Mouse (Mus musculus): ENCODE measurements around the gene Nxph1. TPM values are rescaled to one million over a fixed set of nuclear protein-coding genes. Genes with fewer than 3 reads are reported as not detected.
A peak's percentile ranks its signal among the peaks of the same experiment; 100 is the strongest.

The Nxph1 gene
- total and polyA plus RNA-seq, 2 experiments from 2014 or later, result 75.5 to 103 TPM

GRCm38 (mm10) chr6:9182477-9182876, 234.2 kb downstream of the Nxph1 start:
- Histone ChIP-seq H3K4me1 (ENCODE audit: insufficient read depth, low read length) (no peaks in the 10 kb centered on the region), H3K27ac (ENCODE audit: low read depth, low read length) (no peak overlapping the region), H3K9ac (replicated peaks; ENCODE audit: low read length, poor library complexity, severe bottlenecking) (no peak overlapping the region), H3K9me3 (ENCODE audit: low read length) (no peaks in the 10 kb centered on the region), H3K27me3 (ENCODE audit: insufficient read depth, low read length) (no peaks in the 10 kb centered on the region), H3K4me2 (ENCODE audit: low read depth, low read length, poor library complexity, severe bottlenecking) (no peak overlapping the region), H3K36me3 (ENCODE audit: insufficient read depth, low read length) (no peaks in the 10 kb centered on the region), H3K4me3 (ENCODE audit: low read depth, low read length) (no peak overlapping the region)
- DNase-seq (ENCODE audit: low spot score) (no peak), ATAC-seq (ENCODE audit: low FRiP score) (no peak)
- TF ChIP-seq CTCF (IDR thresholded peaks at IDR 0.05), result no peak
- WGBS, result 46% methylated on average over 3 of the region's 3 CpGs

- DNase-seq (ENCODE audit: low spot score), result no peak
- no peaks in the 10 kb centered on the region for H3K4me1 ChIP-seq (ENCODE audit: insufficient read depth, low read length)
- TF ChIP-seq CTCF (IDR thresholded peaks at IDR 0.05), result no peak
- H3K36me3 ChIP-seq (ENCODE audit: insufficient read depth, low read length), result no peaks in the 10 kb centered on the region
- no peak for ATAC-seq (ENCODE audit: low FRiP score)
- no peak overlapping the region for H3K27ac ChIP-seq (ENCODE audit: low read depth, low read length)
- H3K27me3 ChIP-seq (ENCODE audit: insufficient read depth, low read length), result no peaks in the 10 kb centered on the region
- no peak overlapping the region for H3K4me3 ChIP-seq (ENCODE audit: low read depth, low read length)
- no peaks in the 10 kb centered on the region for H3K9me3 ChIP-seq (ENCODE audit: low read length)
- WGBS, result 31% methylated on average over 4 of the region's 4 CpGs
- no peak overlapping the region for H3K9ac ChIP-seq (replicated peaks; ENCODE audit: low read length, poor library complexity, severe bottlenecking)
- no peak overlapping the region for H3K4me2 ChIP-seq (ENCODE audit: low read depth, low read length, poor library complexity, severe bottlenecking)
Observed at GRCm38 (mm10) chr6:9210730-9211129, 262.5 kb downstream of the Nxph1 start.

- no peak for ATAC-seq (ENCODE audit: low FRiP score)
- Histone ChIP-seq H3K9me3 (ENCODE audit: low read length) (no peaks in the 10 kb centered on the region), H3K4me2 (ENCODE audit: low read depth, low read length, poor library complexity, severe bottlenecking) (no peak overlapping the region), H3K4me3 (ENCODE audit: low read depth, low read length) (no peak overlapping the region), H3K27me3 (ENCODE audit: insufficient read depth, low read length) (no peaks in the 10 kb centered on the region), H3K4me1 (ENCODE audit: insufficient read depth, low read length) (no peaks in the 10 kb centered on the region), H3K9ac (replicated peaks; ENCODE audit: low read length, poor library complexity, severe bottlenecking) (no peak overlapping the region), H3K27ac (ENCODE audit: low read depth, low read length) (no peak overlapping the region), H3K36me3 (ENCODE audit: insufficient read depth, low read length) (no peaks in the 10 kb centered on the region)
- TF ChIP-seq CTCF (IDR thresholded peaks at IDR 0.05), result no peak
- 27% methylated on average over 4 of the region's 4 CpGs for WGBS
- DNase-seq (ENCODE audit: low spot score), result peak; percentile 8
Observed at GRCm38 (mm10) chr6:9220724-9221453, 272.7 kb downstream of the Nxph1 start.

GRCm38 (mm10) chr6:9234802-9235201, 286.6 kb downstream of the Nxph1 start:
- Histone ChIP-seq H3K27me3 (ENCODE audit: insufficient read depth, low read length) (no peaks in the 10 kb centered on the region), H3K9ac (replicated peaks; ENCODE audit: low read length, poor library complexity, severe bottlenecking) (no peak overlapping the region), H3K4me2 (ENCODE audit: low read depth, low read length, poor library complexity, severe bottlenecking) (no peak overlapping the region), H3K4me1 (ENCODE audit: insufficient read depth, low read length) (no peaks in the 10 kb centered on the region), H3K9me3 (ENCODE audit: low read length) (no peaks in the 10 kb centered on the region), H3K4me3 (ENCODE audit: low read depth, low read length) (no peak overlapping the region), H3K27ac (ENCODE audit: low read depth, low read length) (no peak overlapping the region), H3K36me3 (ENCODE audit: insufficient read depth, low read length) (no peaks in the 10 kb centered on the region)
- TF ChIP-seq CTCF (IDR thresholded peaks at IDR 0.05), result peak; percentile 45
- ATAC-seq (ENCODE audit: low FRiP score) (no peak), DNase-seq (ENCODE audit: low spot score) (peak; percentile 26)

- peak; percentile 5 for DNase-seq (ENCODE audit: low spot score)
- Histone ChIP-seq H3K4me2 (ENCODE audit: low read depth, low read length, poor library complexity, severe bottlenecking) (no peak overlapping the region), H3K27ac (ENCODE audit: low read depth, low read length) (no peak overlapping the region), H3K9me3 (ENCODE audit: low read length) (no peaks in the 10 kb centered on the region), H3K4me3 (ENCODE audit: low read depth, low read length) (no peak overlapping the region), H3K4me1 (ENCODE audit: insufficient read depth, low read length) (no peaks in the 10 kb centered on the region), H3K36me3 (ENCODE audit: insufficient read depth, low read length) (no peaks in the 10 kb centered on the region), H3K27me3 (ENCODE audit: insufficient read depth, low read length) (no peaks in the 10 kb centered on the region), H3K9ac (replicated peaks; ENCODE audit: low read length, poor library complexity, severe bottlenecking) (no peak overlapping the region)
- TF ChIP-seq CTCF (IDR thresholded peaks at IDR 0.05), result no peak
- no peak for ATAC-seq (ENCODE audit: low FRiP score)
- 24% methylated on average over 1 of the region's 1 CpGs for WGBS
Observed at GRCm38 (mm10) chr6:9267998-9268397, 319.8 kb downstream of the Nxph1 start.

Other genes starting within 250 kb of the Nxph1 start
- 57.4 and 66.6 TPM in 2 replicates for gene Ica1, start 169.9 kb upstream of the Nxph1 start, total RNA-seq (2014; rRNA removed)
- 98.7 and 98.8 TPM in 2 replicates for gene Ica1, start 169.9 kb upstream of the Nxph1 start, polyA plus RNA-seq (2015; fragmentation: Nextera tagmentation; extraction: Ambion mirVana)